Mouse (Mus musculus): Measurements from ENCODE around the gene Cdc14a. TPM values are rescaled to one million over a fixed set of nuclear protein-coding genes. Genes with fewer than 3 reads are reported as not detected.

Cdc14a gene
- polyA plus RNA-seq (2015; fragmentation: Nextera tagmentation; extraction: Ambion mirVana), result 2.1 and 2.5 TPM in 2 replicates

GRCm38 (mm10) chr3:116423353-116424159 lies at the start of gene Cdc14a:
TSS of gene Cdc14a (minus strand) at chr3:116424032.
- Histone ChIP-seq H3K9ac (peak within 1 kb of the TSS; percentile 91), H3K9me3 (replicated peaks) (no peaks in the 10 kb centered on the region), H3K4me1 (replicated peaks) (peaks cover 25% of the 10 kb centered on the region), H3K4me2 (peak within 1 kb of the TSS; percentile 99), H3K36me3 (0 out of 2 replicates have a peak, but pooled peaks cover 5% of the 10 kb centered on the region), H3K4me3 (replicated peaks) (peak within 1 kb of the TSS; percentile 96), H3K27me3 (no peaks in the 10 kb centered on the region), H3K27ac (peak within 1 kb of the TSS; percentile 90)
- whole genome bisulfite sequencing (ENCODE audit: insufficient replicate concordance), result under 1% methylated on average over 56 of the region's 64 CpGs
- ATAC-seq (ENCODE audit: low read depth), result peak; percentile 91
- DNase-seq, result peak; percentile 77

DNA sequence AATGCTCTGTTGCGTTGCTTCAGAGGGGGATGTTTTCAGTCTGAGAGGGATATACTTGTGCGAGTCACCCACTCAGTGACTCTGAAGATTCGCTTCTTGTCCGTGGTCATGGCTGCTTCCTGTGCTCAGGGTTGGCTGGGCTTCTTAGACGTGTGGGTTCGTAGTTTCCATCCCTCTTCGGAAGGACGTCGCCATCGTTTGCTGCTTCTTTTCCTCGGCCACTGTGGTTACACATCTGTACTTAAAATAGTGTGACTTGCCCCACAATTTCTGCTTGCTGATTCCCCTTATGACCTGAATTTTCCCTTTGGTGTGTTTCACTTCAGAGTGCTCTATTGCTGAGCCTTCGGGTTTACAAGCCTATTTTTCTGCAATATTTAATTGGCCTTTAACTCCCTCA lies 41.9 kb upstream of the Cdc14a start:
- H3K9ac ChIP-seq, result no peak overlapping the region
- no peak overlapping the region for H3K4me2 ChIP-seq
- H3K27me3 ChIP-seq, result no peaks in the 10 kb centered on the region
- ATAC-seq (ENCODE audit: low read depth) (no peak), DNase-seq (no peak)
- WGBS (ENCODE audit: insufficient replicate concordance), result 39% methylated on average over 12 of the region's 12 CpGs
- H3K4me1 ChIP-seq (replicated peaks), result no peaks in the 10 kb centered on the region
- H3K9me3 ChIP-seq (replicated peaks), result no peaks in the 10 kb centered on the region
- H3K27ac ChIP-seq, result no peak overlapping the region
- no peaks in the 10 kb centered on the region for H3K36me3 ChIP-seq
- H3K4me3 ChIP-seq (replicated peaks), result no peak overlapping the region

DNA sequence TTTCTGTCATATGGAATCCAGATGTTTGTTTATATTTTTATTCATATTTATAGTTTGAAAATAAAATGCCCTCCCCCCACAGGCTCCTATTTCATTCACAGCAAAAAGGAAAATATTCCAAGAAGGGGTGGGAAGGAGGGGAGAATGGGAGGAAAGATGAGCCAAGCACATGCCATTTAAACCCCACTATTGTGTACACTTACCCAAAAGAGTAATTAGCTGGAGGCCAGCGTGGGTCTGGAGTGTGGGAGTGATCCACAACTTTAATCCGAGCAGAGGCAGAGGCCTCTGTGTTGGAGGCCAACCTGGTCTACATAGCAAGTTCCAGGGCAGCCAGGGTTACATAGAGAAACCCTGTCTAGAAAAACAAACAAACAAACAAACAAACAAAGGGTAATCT lies 40.5 kb upstream of the Cdc14a start:
- Histone ChIP-seq H3K9me3 (replicated peaks) (no peaks in the 10 kb centered on the region), H3K4me1 (replicated peaks) (no peaks in the 10 kb centered on the region), H3K27ac (no peak overlapping the region), H3K36me3 (no peaks in the 10 kb centered on the region), H3K27me3 (no peaks in the 10 kb centered on the region), H3K9ac (no peak overlapping the region), H3K4me3 (replicated peaks) (no peak overlapping the region), H3K4me2 (no peak overlapping the region)
- DNase-seq, result no peak
- ATAC-seq (ENCODE audit: low read depth), result no peak
- WGBS (ENCODE audit: insufficient replicate concordance), result 58% methylated on average over 2 of the region's 2 CpGs

DNA sequence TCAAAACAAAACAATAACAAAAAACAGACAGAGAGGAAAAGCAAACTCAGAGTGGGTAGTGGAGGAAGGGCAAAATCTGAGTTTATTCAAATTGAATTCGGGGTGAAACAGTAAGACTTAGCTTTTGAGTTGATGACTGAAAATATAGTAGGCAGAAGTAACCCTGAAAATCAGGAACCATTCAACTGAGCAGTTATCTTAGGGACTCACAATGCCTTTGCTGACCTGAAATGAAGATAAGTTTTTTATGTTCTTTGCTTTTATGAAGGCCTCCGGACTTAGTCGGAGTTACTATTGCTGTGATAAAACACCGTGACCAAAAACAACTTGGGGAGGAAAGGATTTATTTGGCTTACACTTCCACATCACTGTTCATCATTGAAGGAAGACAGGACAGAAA lies 37.2 kb upstream of the Cdc14a start:
- H3K4me2 ChIP-seq, result no peak overlapping the region
- H3K27ac ChIP-seq, result no peak overlapping the region
- H3K4me1 ChIP-seq (replicated peaks), result no peaks in the 10 kb centered on the region
- no peaks in the 10 kb centered on the region for H3K9me3 ChIP-seq (replicated peaks)
- H3K9ac ChIP-seq, result no peak overlapping the region
- H3K27me3 ChIP-seq, result no peaks in the 10 kb centered on the region
- H3K36me3 ChIP-seq, result no peaks in the 10 kb centered on the region
- no peak for ATAC-seq (ENCODE audit: low read depth)
- WGBS (ENCODE audit: insufficient replicate concordance), result 42% methylated on average over 4 of the region's 4 CpGs
- no peak for DNase-seq
- no peak overlapping the region for H3K4me3 ChIP-seq (replicated peaks)

DNA sequence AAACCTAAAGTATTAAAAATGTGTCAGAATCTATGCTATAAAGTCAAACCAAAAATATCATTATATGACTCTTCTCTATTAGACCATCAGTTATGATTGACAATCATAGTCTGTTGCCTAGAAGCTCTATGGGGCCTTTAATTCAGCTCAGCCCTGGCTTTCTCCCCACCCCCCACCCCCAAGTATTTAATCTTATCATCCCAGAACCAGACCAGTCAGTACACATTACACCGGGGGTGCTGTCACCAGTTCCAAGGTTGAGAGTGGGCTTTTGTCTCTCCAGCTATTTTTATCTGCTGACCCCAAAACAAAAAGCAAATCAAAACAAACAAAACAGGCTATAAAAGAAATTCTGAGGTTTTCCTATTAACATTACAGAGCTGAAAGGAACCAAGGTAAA lies 30.7 kb upstream of the Cdc14a start:
- Histone ChIP-seq H3K4me3 (replicated peaks) (no peak overlapping the region), H3K36me3 (no peaks in the 10 kb centered on the region), H3K9me3 (replicated peaks) (no peaks in the 10 kb centered on the region), H3K4me2 (no peak overlapping the region), H3K27me3 (no peaks in the 10 kb centered on the region), H3K4me1 (replicated peaks) (peaks cover 11% of the 10 kb centered on the region), H3K27ac (no peak overlapping the region), H3K9ac (no peak overlapping the region)
- ATAC-seq (ENCODE audit: low read depth) (peak; percentile 63; the same call in 1 of the 2 replicates), DNase-seq (no peak)
- whole genome bisulfite sequencing (ENCODE audit: insufficient replicate concordance), result 5% methylated on average over 1 of the region's 1 CpGs

DNA sequence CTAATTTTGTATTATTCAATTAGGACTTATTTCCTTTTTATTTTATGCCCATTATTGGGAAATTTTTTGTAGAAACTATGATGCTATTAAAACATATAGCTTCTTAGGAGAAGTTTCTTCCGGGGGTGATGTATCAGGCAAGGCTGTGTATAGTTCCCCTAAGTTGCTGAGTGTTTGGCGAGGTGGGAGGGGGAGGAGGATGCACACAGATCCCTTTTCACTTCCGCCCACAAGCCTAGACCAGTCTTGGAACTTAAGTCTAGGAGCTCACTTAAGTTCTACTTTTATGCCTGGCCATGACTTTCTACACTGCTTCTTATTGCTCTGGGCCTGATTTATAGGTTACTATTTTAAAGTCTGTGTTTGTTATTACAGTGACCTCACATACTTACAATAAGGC lies 26.9 kb upstream of the Cdc14a start:
- H3K27ac ChIP-seq, result no peak overlapping the region
- no peak overlapping the region for H3K4me3 ChIP-seq (replicated peaks)
- 45% methylated on average over 3 of the region's 3 CpGs for WGBS (ENCODE audit: insufficient replicate concordance)
- H3K4me2 ChIP-seq, result no peak overlapping the region
- H3K9me3 ChIP-seq (replicated peaks), result no peaks in the 10 kb centered on the region
- peaks cover 11% of the 10 kb centered on the region for H3K4me1 ChIP-seq (replicated peaks)
- H3K27me3 ChIP-seq, result no peaks in the 10 kb centered on the region
- H3K9ac ChIP-seq, result no peak overlapping the region
- ATAC-seq (ENCODE audit: low read depth) (no peak), DNase-seq (no peak)
- no peaks in the 10 kb centered on the region for H3K36me3 ChIP-seq

- Histone ChIP-seq H3K27ac (no peak overlapping the region), H3K27me3 (no peaks in the 10 kb centered on the region), H3K4me2 (no peak overlapping the region), H3K36me3 (no peaks in the 10 kb centered on the region), H3K4me3 (replicated peaks) (no peak overlapping the region), H3K4me1 (replicated peaks) (no peaks in the 10 kb centered on the region), H3K9ac (no peak overlapping the region), H3K9me3 (replicated peaks) (no peaks in the 10 kb centered on the region)
- DNase-seq, result no peak
- 74% methylated on average over 9 of the region's 9 CpGs for WGBS (ENCODE audit: insufficient replicate concordance)
- no peak for ATAC-seq (ENCODE audit: low read depth)
Observed at GRCm38 (mm10) chr3:116444327-116444726, 20.5 kb upstream of the Cdc14a start.

DNA sequence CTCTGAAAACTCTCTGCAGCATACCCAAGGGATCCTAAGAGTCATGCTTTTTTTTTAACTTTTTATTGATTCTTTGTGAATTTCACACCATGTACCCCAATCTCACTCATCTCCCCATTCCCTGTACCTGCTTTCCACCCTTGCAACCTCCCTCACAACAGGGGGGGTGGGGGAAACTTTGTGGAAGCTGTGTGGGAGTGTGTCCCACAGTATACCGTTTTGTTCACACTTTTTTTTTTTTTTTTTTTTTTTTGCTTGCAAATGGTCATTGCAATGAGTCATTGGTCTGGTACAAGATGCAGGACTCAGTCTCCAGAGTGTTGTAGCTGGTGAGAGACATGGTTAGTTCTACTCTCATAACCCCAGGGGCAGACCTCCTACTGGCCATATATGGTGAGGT lies 19.0 kb upstream of the Cdc14a start:
- Histone ChIP-seq H3K4me3 (replicated peaks) (no peak overlapping the region), H3K27ac (no peak overlapping the region), H3K27me3 (no peaks in the 10 kb centered on the region), H3K4me1 (replicated peaks) (no peaks in the 10 kb centered on the region), H3K4me2 (no peak overlapping the region), H3K36me3 (no peaks in the 10 kb centered on the region), H3K9ac (no peak overlapping the region), H3K9me3 (replicated peaks) (no peaks in the 10 kb centered on the region)
- ATAC-seq (ENCODE audit: low read depth), result no peak
- DNase-seq, result no peak
- WGBS (ENCODE audit: insufficient replicate concordance), result 63% methylated on average over 1 of the region's 1 CpGs

DNA sequence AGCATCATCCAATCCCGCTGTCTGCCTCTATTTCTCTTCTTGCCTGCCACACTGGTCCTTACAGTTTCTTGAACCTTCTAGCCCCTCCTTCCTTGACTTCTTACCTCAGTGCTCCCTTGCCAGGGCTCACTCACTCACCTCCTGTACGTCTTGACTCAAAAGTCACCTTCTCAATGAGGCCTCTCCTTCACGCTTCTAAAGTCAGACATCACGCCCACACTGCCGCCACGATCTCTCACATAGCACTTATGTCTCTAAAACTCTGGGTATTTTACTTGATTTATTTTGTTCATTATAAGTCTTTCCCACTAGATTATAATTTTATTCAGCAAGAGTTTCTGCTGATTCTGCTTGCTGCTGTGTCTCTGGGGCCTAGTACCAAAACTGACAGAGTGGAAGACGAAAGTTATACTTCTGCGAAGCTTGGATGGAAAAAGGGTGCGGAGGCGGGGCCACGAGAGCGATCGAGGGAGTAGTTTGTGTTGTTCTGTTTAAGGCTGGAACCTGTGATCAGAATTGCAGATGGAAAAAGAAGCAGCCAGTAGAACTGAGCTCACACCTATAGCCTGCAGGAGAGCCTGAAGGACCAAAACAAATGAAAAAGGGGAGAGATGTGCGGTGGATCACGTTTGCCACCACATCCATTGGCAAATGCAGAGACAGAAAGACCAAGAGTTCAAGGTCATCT lies 17.8 kb upstream of the Cdc14a start:
- Histone ChIP-seq H3K9ac (no peak overlapping the region), H3K4me2 (no peak overlapping the region), H3K27me3 (no peaks in the 10 kb centered on the region), H3K27ac (no peak overlapping the region), H3K4me3 (replicated peaks) (no peak overlapping the region), H3K4me1 (replicated peaks) (0 out of 2 replicates have a peak, but pooled peaks cover 5% of the 10 kb centered on the region), H3K9me3 (replicated peaks) (no peaks in the 10 kb centered on the region), H3K36me3 (no peaks in the 10 kb centered on the region)
- 84% methylated on average over 15 of the region's 15 CpGs for WGBS (ENCODE audit: insufficient replicate concordance)
- no peak for DNase-seq
- no peak for ATAC-seq (ENCODE audit: low read depth)

DNA sequence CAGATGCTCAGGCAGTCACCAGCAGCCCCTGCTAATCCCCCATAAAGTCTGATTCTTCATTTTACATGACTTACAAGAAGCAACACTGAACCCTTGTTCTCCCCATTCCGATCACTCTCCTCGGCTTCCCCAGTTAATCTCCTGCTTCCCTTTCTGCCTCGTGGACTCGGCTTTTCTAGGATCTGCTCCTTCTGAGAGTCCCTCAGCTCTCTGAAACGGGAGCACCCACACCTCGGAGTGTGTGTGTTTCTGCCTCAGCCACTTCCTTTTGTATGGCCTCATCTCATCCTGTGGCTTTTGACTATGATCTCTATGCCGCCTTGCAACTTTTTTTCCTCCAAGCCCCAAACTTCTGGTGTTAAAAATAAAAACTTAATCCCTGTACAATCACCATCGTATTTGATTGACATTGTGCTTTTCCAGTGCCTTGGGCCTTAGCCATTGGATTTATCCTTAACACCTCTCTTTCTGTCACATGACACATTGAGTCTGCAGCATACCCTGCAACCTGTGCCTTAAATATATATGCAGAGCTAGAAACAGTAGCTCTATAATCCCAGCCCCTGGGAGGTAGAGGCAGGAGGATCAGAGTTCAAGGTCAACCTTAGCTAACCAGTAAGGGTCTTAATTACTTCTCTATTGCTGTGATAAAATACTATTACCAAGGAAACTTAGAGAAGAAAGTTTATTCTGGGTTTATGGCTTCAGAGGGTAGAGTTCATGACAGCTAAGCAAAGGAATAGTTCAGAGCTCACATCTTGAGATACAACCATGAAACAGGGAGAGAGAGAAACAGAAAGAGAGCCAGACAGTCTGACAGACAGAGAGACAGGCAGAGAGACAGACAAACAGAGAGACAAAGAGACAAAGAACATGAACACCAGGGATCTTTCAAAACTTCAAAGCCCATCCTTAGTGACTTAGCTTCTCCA lies 16.5 kb upstream of the Cdc14a start:
- 22% methylated on average over 8 of the region's 8 CpGs for WGBS (ENCODE audit: insufficient replicate concordance)
- ATAC-seq (ENCODE audit: low read depth), result no peak

More for the DNA sequence above, 16.5 kb upstream of the Cdc14a start:
- no peak for DNase-seq
- H3K4me3 ChIP-seq (replicated peaks), result no peak overlapping the region
- 0 out of 2 replicates have a peak, but pooled peaks cover 7% of the 10 kb centered on the region for H3K4me1 ChIP-seq (replicated peaks)
- H3K36me3 ChIP-seq, result no peaks in the 10 kb centered on the region
- no peaks in the 10 kb centered on the region for H3K27me3 ChIP-seq
- H3K9ac ChIP-seq, result no peak overlapping the region
- no peaks in the 10 kb centered on the region for H3K9me3 ChIP-seq (replicated peaks)
- H3K4me2 ChIP-seq, result no peak overlapping the region
- H3K27ac ChIP-seq, result no peak overlapping the region
